ENCODE assay signal across 12 mouse cellular contexts in the genomic region with DNA sequence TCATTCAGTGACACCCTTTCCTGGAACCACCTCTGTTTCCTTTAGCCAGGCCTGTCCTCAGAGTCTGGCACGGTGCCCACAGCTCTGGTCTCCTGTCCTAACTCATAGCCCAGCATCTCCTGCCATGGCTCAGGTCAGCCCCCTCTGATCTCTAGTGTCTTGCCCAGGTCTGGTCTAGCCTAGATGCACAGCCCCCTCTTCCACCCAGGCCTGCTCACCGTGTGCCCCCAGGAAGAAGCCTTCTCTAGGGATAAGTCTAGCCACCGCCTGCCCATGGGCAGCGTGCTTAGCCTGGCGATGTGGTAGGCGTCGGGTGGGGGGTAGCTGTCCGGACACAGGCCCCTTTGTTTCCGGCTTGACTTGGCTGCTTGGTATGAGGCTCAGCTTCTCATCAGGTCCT. TPM values are rescaled to one million over a fixed set of nuclear protein-coding genes. Genes with fewer than 3 reads are reported as not detected.
A peak's percentile ranks its signal among the peaks of the same experiment; 100 is the strongest.
DNase-seq lines count a peak whose midpoint lies in the region; ATAC-seq and TF ChIP-seq lines count a peak whose summit lies in the region.
"Had no signal": no experiment of that assay in that cellular context is flagged by ENCODE, and none has a peak within 500 bp of the region (broad histone marks: within the 10 kb centered on the region; RNA-seq: fewer than 3 reads in every experiment).

No protein-coding gene starts in this region.

- DNase-seq in cerebellum, adult 11 months, result no peak
- DNase-seq in left cerebral cortex, adult 2 months (ENCODE audit: extremely low spot score in 1 of 2, low spot score in 2 of 2), result no peak
- DNase-seq in left cerebral cortex, postnatal 14 days (ENCODE audit: low spot score in 2 of 2), result no peak
- DNase-seq in brain, adult 2 months (ENCODE audit: low read depth, low spot score), result peak; percentile 74
- DNase-seq in layer of hippocampus, postnatal 10 days (ENCODE audit: low spot score in 2 of 2), result peak; percentile 59 to 70
- DNase-seq in ovary, postnatal 36 days (ENCODE audit: low spot score), result no peak
- DNase-seq: gastrocnemius, postnatal 10 days; lung, postnatal 14 days had no signal

- H3K4me3 ChIP-seq in left cerebral cortex, adult 2 months, result no peak overlapping the region
- H3K4me3 ChIP-seq: stomach, embryonic 15.5 days had no signal

- 0 out of 2 replicates have a peak, but pooled peaks have one; percentile 46 for ATAC-seq in cerebellum, adult (ENCODE audit: insufficient number of reproducible peaks, low FRiP score, low TSS enrichment)
- no peak for ATAC-seq in CD4-positive, CD25-positive, alpha-beta regulatory T cell, adult 4 months

- H3K27ac ChIP-seq in left cerebral cortex, adult 2 months, result peak overlapping the region; percentile 78
- H3K27ac ChIP-seq: stomach, embryonic 15.5 days had no signal

- intact Hi-C loops in left cerebral cortex, adult 2 months (cut with DNase I), result no loop called here
- intact Hi-C loops in left cerebral cortex, postnatal 14 days (cut with DNase I), result no loop called here

- TF ChIP-seq CTCF in left cerebral cortex, adult 2 months (IDR thresholded peaks at IDR 0.05), result no peak

RNA-seq across cellular contexts. Expression of gene Ccdc24, which starts 17.2 kb away (rescaled TPM):
- total RNA-seq in left cerebral cortex, adult 2 months (2021), result 1 to 10 TPM in 1 of 2 experiments, under 1 TPM in 1; 0.94 to 1.4 TPM
- 1 to 10 TPM; 2.1 to 2.8 TPM for total RNA-seq in left cerebral cortex, postnatal 14 days (2021)
- 1 to 10 TPM; 1.8 to 2.0 TPM for total RNA-seq in layer of hippocampus, postnatal 10 days (2021)
- polyA plus RNA-seq in CD4-positive, CD25-positive, alpha-beta regulatory T cell, adult 4 months (2017; shearing (Covaris generic)), result not detected
- total RNA-seq: neutrophil, adult 5-6 weeks had no signal

RNA-seq across cellular contexts. Expression of gene Slc6a9, which starts 20.8 kb away (rescaled TPM):
- 10 to 100 TPM; 34.2 to 35.4 TPM for total RNA-seq in left cerebral cortex, adult 2 months (2021)
- total RNA-seq in left cerebral cortex, postnatal 14 days (2021), result 10 to 100 TPM; 32.4 to 33.5 TPM
- 10 to 100 TPM; 33.5 to 33.7 TPM for total RNA-seq in layer of hippocampus, postnatal 10 days (2021)
- polyA plus RNA-seq in CD4-positive, CD25-positive, alpha-beta regulatory T cell, adult 4 months (2017; shearing (Covaris generic)), result 1 to 10 TPM in 1 of 2 experiments, not detected in 1; 1.0 TPM
- total RNA-seq: neutrophil, adult 5-6 weeks had no signal

RNA-seq across cellular contexts. Expression of gene B4galt2, which starts 28.1 kb away (rescaled TPM):
- total RNA-seq in left cerebral cortex, adult 2 months (2021), result 10 to 100 TPM; 86.7 to 90.6 TPM
- total RNA-seq in left cerebral cortex, postnatal 14 days (2021), result 100 to 1,000 TPM; 136 to 144 TPM
- total RNA-seq in layer of hippocampus, postnatal 10 days (2021), result 100 to 1,000 TPM; 122 to 125 TPM
- not detected for polyA plus RNA-seq in CD4-positive, CD25-positive, alpha-beta regulatory T cell, adult 4 months (2017; shearing (Covaris generic))
- total RNA-seq: neutrophil, adult 5-6 weeks had no signal

RNA-seq across cellular contexts. Expression of gene Atp6v0b, which starts 32.0 kb away (rescaled TPM):
- 100 to 1,000 TPM; 430 to 462 TPM for total RNA-seq in left cerebral cortex, adult 2 months (2021)
- 100 to 1,000 TPM; 486 to 488 TPM for total RNA-seq in left cerebral cortex, postnatal 14 days (2021)
- total RNA-seq in layer of hippocampus, postnatal 10 days (2021), result 100 to 1,000 TPM; 386 to 393 TPM
- polyA plus RNA-seq in CD4-positive, CD25-positive, alpha-beta regulatory T cell, adult 4 months (2017; shearing (Covaris generic)), result 10 to 100 TPM; 91.3 to 92.4 TPM

RNA-seq across cellular contexts. Expression of gene Dph2, which starts 36.7 kb away (rescaled TPM):
- 10 to 100 TPM in 1 of 2 experiments, 1 to 10 TPM in 1; 9.1 to 11.4 TPM for total RNA-seq in left cerebral cortex, adult 2 months (2021)
- total RNA-seq in left cerebral cortex, postnatal 14 days (2021), result 1 to 10 TPM; 9.0 to 9.1 TPM
- 10 to 100 TPM in 1 of 2 experiments, 1 to 10 TPM in 1; 9.6 to 10.6 TPM for total RNA-seq in layer of hippocampus, postnatal 10 days (2021)
- 10 to 100 TPM; 33.3 to 40.3 TPM for polyA plus RNA-seq in CD4-positive, CD25-positive, alpha-beta regulatory T cell, adult 4 months (2017; shearing (Covaris generic))

Comparison
In these comparisons a context has a peak if more than half of its experiments do, and no peak if none do; other contexts are left out.
1. DNase-seq: peak in brain, adult 2 months (single experiment) and layer of hippocampus, postnatal 10 days (2 of 2); none in cerebellum, adult 11 months (single experiment), left cerebral cortex, adult 2 months (0 of 2), left cerebral cortex, postnatal 14 days (0 of 2) and ovary, postnatal 36 days (single experiment).